Mouse (Mus musculus) olfactory bulb, adult 2 months (tissue): ENCODE data around the gene Fam81b. TPM values are rescaled to one million over a fixed set of nuclear protein-coding genes. Genes with fewer than 3 reads are reported as not detected.
A peak's percentile ranks its signal among the peaks of the same experiment; 100 is the strongest.
"Not testable (repeated sequence)": the region's sequence is repeated elsewhere in the genome, so short reads cannot be mapped to it uniquely, and the experiment has no call there.

Source experiments
- H3K27ac ChIP-seq: fragments of 200-500 bp; 2 replicates; pipeline ENCODE4 v1.5.1; 2012; ENCODE audit warnings: low read depth, low read length; ENCODE audit not compliant: insufficient read depth
- H3K4me1 ChIP-seq: fragments of 200-500 bp; 2 replicates; pipeline ENCODE4 v1.6.1; 2012; ENCODE audit warnings: low read length; ENCODE audit not compliant: control insufficient read depth, insufficient read depth
- H3K4me3 ChIP-seq: fragments of 200-500 bp; 2 replicates; pipeline ENCODE4 v1.5.1; 2012; ENCODE audit warnings: mild to moderate bottlenecking, low read depth, low read length, moderate library complexity; ENCODE audit not compliant: insufficient read depth
- CTCF ChIP-seq: fragments of 200-500 bp; IDR thresholded peaks from 2 replicates; pipeline ENCODE4 v1.5.1; 2012; ENCODE audit warnings: low read depth, mild to moderate bottlenecking, low read length, moderate library complexity; ENCODE audit not compliant: insufficient read depth
- POLR2A ChIP-seq: fragments of 200-500 bp; IDR thresholded peaks from 2 replicates; pipeline ENCODE4 v1.6.1; 2012; ENCODE audit warnings: mild to moderate bottlenecking, low read depth, low read length, moderate library complexity; ENCODE audit not compliant: insufficient read depth
- WGBS: fragments of 180-500 bp; shearing (Covaris S2); methylation state at CpG from one replicate; pipeline ENCODE4 v1.1.7; 2018; 5-methylcytosine and 5-hydroxymethylcytosine counted together
- polyA plus RNA-seq: library from polyadenylated mRNA; stranded (reverse); fragments of >200 nt; gene quantifications from 2 replicates; pipeline ENCODE4 v1.2.4, GENCODE M21; 2012; ENCODE audit warnings: low replicate concordance; ENCODE audit not compliant: missing spikeins, insufficient read depth, insufficient read length

Fam81b gene
- not detected in 2 replicates for polyA plus RNA-seq

DNA sequence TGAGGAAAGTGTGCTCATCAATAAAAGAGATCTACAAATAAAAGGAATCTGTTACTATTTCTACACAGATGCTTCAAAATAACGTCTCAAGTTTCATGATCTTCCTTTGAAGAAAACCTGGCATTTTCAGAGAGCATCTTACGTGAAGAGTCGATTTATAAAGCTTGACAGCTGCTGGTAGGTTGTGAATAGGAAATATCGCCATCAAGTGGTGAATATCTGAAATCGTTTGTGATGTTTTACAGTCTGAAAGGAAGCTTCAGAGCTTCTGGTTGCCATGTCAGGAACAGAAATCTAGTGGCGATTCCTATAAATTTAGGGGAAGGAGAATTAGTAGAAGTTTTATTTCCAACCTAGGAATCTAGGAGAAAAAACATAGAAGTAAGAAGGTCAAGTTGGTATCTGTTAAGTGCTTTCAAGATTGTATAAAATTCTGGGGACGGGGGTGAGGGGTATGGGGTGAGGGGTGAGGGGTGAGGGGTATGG lies at the start of gene Fam81b:
Fam81b (minus strand) TSS at position 436 of the 486 bp plus-strand sequence.
- no peak within 1 kb of the TSS for H3K27ac ChIP-seq
- 41% methylated on average over 7 of the region's 7 CpGs for WGBS

DNA sequence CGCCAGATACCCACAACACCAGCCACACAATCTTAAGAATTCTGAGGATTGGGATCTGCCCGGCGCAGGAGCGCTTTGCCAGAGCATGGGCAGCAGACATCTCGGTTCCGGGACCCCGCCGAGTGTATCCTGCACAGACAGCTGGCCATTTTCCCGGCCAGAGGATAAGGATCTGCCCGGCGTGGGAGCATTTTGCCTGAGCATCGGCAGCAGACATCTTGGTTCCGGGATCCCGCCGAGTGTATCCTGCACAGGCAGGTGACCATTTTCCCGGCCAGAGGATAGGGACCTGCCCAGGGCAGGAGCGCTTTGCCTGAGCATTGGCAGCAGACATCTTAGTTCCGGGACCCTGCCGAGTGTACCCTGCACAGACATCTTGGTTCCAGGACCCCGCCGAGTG lies 41.1 kb upstream of the Fam81b start:
- not testable (repeated sequence) for H3K27ac ChIP-seq, H3K4me1 ChIP-seq, H3K4me3 ChIP-seq
- 85% methylated on average over 21 of the region's 21 CpGs for WGBS

More for the DNA sequence above, at the start of gene Fam81b:
- TF ChIP-seq POLR2A: no peak
- H3K4me3 ChIP-seq: no peak within 1 kb of the TSS
- no peaks in the 10 kb centered on the region for H3K4me1 ChIP-seq

DNA sequence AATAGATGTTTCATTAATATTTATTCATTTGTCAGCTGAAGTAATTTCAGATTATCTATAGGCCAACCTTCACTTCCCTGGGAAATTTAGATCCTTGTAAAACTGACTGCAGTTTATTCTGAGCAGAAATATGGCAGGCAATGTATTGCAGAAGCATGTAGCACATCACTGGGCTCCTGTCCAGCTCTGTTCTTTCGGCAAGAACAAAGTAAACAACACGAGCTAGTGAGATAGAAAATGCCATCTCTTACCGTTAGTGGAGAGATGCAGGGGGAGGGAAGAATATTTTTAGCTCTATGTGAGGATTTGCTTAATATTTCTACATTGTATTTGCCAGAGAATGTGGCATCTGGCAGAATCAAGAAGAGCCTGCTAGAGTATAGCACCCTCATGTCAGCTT lies 13.8 kb upstream of the Fam81b start:
- Histone ChIP-seq H3K4me3 (no peak overlapping the region), H3K27ac (no peak overlapping the region), H3K4me1 (no peaks in the 10 kb centered on the region)
- no peak for TF ChIP-seq POLR2A
- TF ChIP-seq CTCF: no peak
- WGBS: 19% methylated on average over 3 of the region's 3 CpGs

DNA sequence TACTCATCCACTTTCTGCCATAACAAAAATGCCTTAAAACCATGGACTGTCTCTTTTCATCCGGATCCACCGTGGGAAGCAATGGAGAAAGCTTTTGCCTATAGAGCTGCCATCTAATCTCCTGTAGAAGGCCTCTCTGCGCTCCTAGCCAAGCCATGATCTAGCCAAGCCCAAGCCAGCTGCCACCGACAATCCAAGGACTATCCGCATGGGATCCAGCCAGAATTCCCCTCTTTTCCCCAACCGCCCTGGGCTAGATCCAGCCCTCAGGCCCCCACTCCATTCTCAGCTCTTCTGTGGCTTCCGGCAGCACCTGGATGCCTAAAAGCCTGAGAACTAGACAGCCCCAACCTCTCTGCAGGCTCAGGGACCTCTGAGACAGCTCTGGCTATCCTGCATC lies 6.7 kb upstream of the Fam81b start:
- H3K4me1 ChIP-seq: peaks cover 5% of the 10 kb centered on the region
- no peak overlapping the region for H3K4me3 ChIP-seq
- 84% methylated on average over 7 of the region's 7 CpGs for WGBS
- TF ChIP-seq POLR2A: no peak
- TF ChIP-seq CTCF: no peak
- peak overlapping the region; percentile 75 for H3K27ac ChIP-seq

DNA sequence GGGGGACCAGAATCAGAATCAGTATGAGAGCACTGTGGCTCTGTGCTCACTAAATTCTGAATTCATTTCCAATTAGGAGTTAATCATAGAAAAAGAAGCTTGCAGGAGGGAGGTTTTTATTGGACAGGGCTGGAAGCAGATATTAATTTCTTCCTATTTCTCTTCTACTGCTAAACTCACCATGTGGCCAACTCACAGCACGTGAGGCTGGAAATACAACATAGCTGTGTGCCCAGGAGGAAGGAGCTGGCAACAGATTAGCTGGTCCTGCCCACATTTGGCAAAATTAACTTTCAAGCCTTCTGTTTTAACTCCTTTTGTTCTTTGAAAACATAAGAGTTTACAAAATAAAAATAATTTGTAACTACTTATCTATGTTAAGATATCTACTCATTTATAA lies 3.9 kb upstream of the Fam81b start:
- no peak overlapping the region for H3K4me3 ChIP-seq
- 30% methylated on average over 1 of the region's 1 CpGs for WGBS
- H3K27ac ChIP-seq: no peak overlapping the region
- H3K4me1 ChIP-seq: peaks cover 5% of the 10 kb centered on the region
- TF ChIP-seq CTCF (no peak), POLR2A (no peak)

DNA sequence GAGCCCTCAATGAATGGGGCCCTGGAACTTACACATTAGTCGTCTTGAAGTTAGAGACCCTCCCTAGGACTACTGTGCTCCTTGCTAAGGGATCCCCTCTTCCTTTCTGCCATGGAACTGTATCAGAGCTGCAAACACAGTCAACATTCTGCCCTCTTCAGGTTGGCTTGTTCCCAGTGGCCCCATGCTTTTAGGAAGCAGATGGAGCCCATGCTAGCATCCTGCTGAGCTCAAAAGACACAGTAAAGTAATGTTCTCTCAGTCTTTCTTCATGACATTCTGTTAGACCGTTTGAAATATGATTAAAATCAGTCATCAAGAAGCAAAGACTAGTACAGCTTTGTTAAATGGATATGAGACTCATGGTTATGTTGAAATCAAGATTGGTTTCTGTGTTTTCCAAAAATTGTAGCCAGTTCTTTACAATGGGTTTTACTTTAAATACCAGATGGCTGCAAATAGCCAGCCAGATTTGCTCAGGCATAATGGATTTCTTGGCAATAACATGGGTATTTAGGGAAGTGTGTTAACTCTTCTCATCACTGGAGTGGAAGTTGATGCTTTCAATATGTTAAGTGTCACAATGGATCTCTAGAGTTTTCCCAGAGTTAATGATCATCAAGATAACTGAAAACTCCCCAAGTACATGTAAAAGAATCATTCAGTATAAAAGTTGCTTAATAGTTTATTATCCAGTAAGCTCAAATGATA lies 938 bp upstream of the Fam81b start:
- H3K4me3 ChIP-seq: no peak overlapping the region
- H3K4me1 ChIP-seq: no peaks in the 10 kb centered on the region
- H3K27ac ChIP-seq: no peak overlapping the region
- WGBS: 60% methylated on average over 2 of the region's 2 CpGs
- TF ChIP-seq CTCF (no peak), POLR2A (no peak)

DNA sequence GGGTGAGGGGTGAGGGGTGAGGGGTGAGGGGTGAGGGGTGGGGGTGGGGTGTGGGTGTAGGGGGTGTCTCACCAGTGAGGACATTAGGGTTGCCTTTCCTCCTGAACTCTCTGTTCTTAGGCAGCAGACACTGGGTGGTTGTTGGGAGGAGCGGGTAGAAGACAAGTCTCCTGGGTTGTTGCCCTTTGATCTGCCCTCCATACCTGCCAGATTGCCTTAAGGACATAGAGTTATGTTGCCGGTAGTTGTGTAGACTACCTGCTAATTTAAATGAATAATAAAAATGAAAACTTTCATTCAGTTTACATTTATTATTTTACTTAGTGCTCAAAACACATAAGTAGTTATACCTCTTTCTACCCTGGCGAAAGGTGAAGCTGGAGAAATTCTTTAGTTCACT lies 369 bp upstream of the Fam81b start:
- Histone ChIP-seq H3K27ac (no peak overlapping the region), H3K4me1 (no peaks in the 10 kb centered on the region), H3K4me3 (no peak overlapping the region)
- TF ChIP-seq CTCF: no peak
- no peak for TF ChIP-seq POLR2A
- WGBS: 95% methylated on average over 3 of the region's 3 CpGs

DNA sequence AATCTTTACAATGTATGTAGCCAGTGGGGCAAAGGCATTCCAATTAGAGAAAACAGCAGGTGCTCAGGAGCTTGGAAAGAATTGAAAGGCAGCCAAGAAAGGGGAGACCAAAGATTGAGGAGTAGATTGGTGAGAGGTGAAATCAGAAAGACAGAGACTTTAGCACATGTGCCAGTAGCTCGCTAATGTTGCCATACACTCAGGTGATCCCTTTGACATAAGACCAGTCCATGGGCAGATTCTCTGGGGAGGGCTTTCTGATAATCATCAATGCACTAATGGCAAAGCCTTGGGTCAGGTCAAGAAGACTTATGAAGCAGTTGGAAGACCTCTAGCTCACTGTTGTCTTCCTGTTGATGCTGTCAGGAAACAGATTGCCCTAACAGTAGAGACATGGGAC lies 671 bp downstream of the Fam81b start:
- Histone ChIP-seq H3K4me1 (no peaks in the 10 kb centered on the region), H3K4me3 (no peak overlapping the region), H3K27ac (no peak overlapping the region)
- TF ChIP-seq CTCF: no peak
- TF ChIP-seq POLR2A: no peak
- WGBS: 74% methylated on average over 1 of the region's 1 CpGs

DNA sequence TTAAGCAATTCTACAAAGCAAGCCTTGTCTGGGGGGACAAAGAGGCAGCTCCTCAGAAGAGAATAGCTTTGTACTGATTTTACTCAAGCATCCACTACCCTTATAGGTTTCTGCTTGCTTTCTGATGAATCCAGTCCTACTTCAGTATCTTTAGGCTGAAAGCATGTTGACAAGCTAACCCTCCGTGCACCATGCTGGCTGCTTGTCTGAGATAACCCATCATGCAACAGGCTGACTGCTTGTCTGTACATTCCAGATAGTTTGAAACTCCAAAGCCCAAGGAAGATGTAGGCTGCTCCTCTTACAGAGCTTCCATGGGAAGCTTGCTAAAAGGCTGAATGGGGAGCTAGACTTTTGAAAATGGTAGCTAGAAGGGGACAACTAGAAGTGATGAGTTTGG lies 1.7 kb downstream of the Fam81b start:
- Histone ChIP-seq H3K4me1 (no peaks in the 10 kb centered on the region), H3K4me3 (no peak overlapping the region), H3K27ac (0 out of 2 replicates have a peak overlapping the region, but pooled peaks have one; percentile 40)
- TF ChIP-seq POLR2A: no peak
- no peak for TF ChIP-seq CTCF
- 76% methylated on average over 1 of the region's 1 CpGs for WGBS
